Mouse (Mus musculus): ENCODE results near the gene Clhc1. TPM values are rescaled to one million over a fixed set of nuclear protein-coding genes. Genes with fewer than 3 reads are reported as not detected.

Clhc1 gene
- polyA plus RNA-seq, 1 experiment from 2014 or later, result 0.25 TPM

GRCm38 (mm10) chr11:29597159-29597558, 49.4 kb downstream of the Clhc1 start:
- no peak overlapping the region for H3K4me3 ChIP-seq
- no peak for DNase-seq (ENCODE audit: low spot score)
- H3K27me3 ChIP-seq (ENCODE audit: insufficient read depth, poor library complexity, severe bottlenecking), result no peaks in the 10 kb centered on the region
- no peaks in the 10 kb centered on the region for H3K9me3 ChIP-seq
- H3K4me1 ChIP-seq (replicated peaks), result no peaks in the 10 kb centered on the region
- H3K27ac ChIP-seq, result no peak overlapping the region
- H3K36me3 ChIP-seq, result no peaks in the 10 kb centered on the region

GRCm38 (mm10) chr11:29599000-29599399, 51.2 kb downstream of the Clhc1 start:
- Histone ChIP-seq H3K4me1 (replicated peaks) (no peaks in the 10 kb centered on the region), H3K4me3 (no peak overlapping the region), H3K27me3 (ENCODE audit: insufficient read depth, poor library complexity, severe bottlenecking) (no peaks in the 10 kb centered on the region), H3K27ac (no peak overlapping the region), H3K9me3 (no peaks in the 10 kb centered on the region), H3K36me3 (no peaks in the 10 kb centered on the region)
- DNase-seq (ENCODE audit: low spot score), result no peak

GRCm38 (mm10) chr11:29603581-29603980, 55.8 kb downstream of the Clhc1 start:
- no peak for DNase-seq (ENCODE audit: low spot score)
- H3K27ac ChIP-seq, result no peak overlapping the region
- no peaks in the 10 kb centered on the region for H3K4me1 ChIP-seq (replicated peaks)
- H3K27me3 ChIP-seq (ENCODE audit: insufficient read depth, poor library complexity, severe bottlenecking), result no peaks in the 10 kb centered on the region
- no peaks in the 10 kb centered on the region for H3K9me3 ChIP-seq
- 36% methylated on average over 2 of the region's 2 CpGs for WGBS
- H3K4me3 ChIP-seq, result no peak overlapping the region
- H3K36me3 ChIP-seq, result no peaks in the 10 kb centered on the region

GRCm38 (mm10) chr11:29607465-29607990, 59.8 kb downstream of the Clhc1 start:
- H3K4me3 ChIP-seq, result no peak overlapping the region
- no peaks in the 10 kb centered on the region for H3K9me3 ChIP-seq
- no peaks in the 10 kb centered on the region for H3K36me3 ChIP-seq
- no peak overlapping the region for H3K27ac ChIP-seq
- H3K4me1 ChIP-seq (replicated peaks), result no peaks in the 10 kb centered on the region
- no peaks in the 10 kb centered on the region for H3K27me3 ChIP-seq (ENCODE audit: insufficient read depth, poor library complexity, severe bottlenecking)
- WGBS, result 82% methylated on average over 2 of the region's 2 CpGs
- no peak for DNase-seq (ENCODE audit: low spot score)

- Histone ChIP-seq H3K27ac (no peak overlapping the region), H3K4me3 (no peak overlapping the region), H3K36me3 (no peaks in the 10 kb centered on the region), H3K27me3 (ENCODE audit: insufficient read depth, poor library complexity, severe bottlenecking) (no peaks in the 10 kb centered on the region), H3K9me3 (no peaks in the 10 kb centered on the region), H3K4me1 (replicated peaks) (no peaks in the 10 kb centered on the region)
- no peak for DNase-seq (ENCODE audit: low spot score)
- WGBS, result 89% methylated on average over 5 of the region's 5 CpGs
Measured at GRCm38 (mm10) chr11:29609756-29610468, 62.2 kb downstream of the Clhc1 start.

- Histone ChIP-seq H3K27ac (no peak overlapping the region), H3K36me3 (no peaks in the 10 kb centered on the region), H3K9me3 (no peaks in the 10 kb centered on the region), H3K27me3 (ENCODE audit: insufficient read depth, poor library complexity, severe bottlenecking) (no peaks in the 10 kb centered on the region), H3K4me1 (replicated peaks) (no peaks in the 10 kb centered on the region), H3K4me3 (no peak overlapping the region)
- no peak for DNase-seq (ENCODE audit: low spot score)
Measured at GRCm38 (mm10) chr11:29612007-29612406, 64.3 kb downstream of the Clhc1 start.

- Histone ChIP-seq H3K27me3 (ENCODE audit: insufficient read depth, poor library complexity, severe bottlenecking) (no peaks in the 10 kb centered on the region), H3K9me3 (no peaks in the 10 kb centered on the region), H3K36me3 (no peaks in the 10 kb centered on the region), H3K4me3 (no peak overlapping the region), H3K27ac (no peak overlapping the region), H3K4me1 (replicated peaks) (no peaks in the 10 kb centered on the region)
- DNase-seq (ENCODE audit: low spot score), result no peak
- 89% methylated on average over 4 of the region's 4 CpGs for WGBS
Measured at GRCm38 (mm10) chr11:29613185-29613735, 65.5 kb downstream of the Clhc1 start.

- no peak overlapping the region for H3K27ac ChIP-seq
- no peaks in the 10 kb centered on the region for H3K27me3 ChIP-seq (ENCODE audit: insufficient read depth, poor library complexity, severe bottlenecking)
- no peak for DNase-seq (ENCODE audit: low spot score)
- no peaks in the 10 kb centered on the region for H3K36me3 ChIP-seq
- no peak overlapping the region for H3K4me3 ChIP-seq
- no peaks in the 10 kb centered on the region for H3K9me3 ChIP-seq
- WGBS, result 89% methylated on average over 6 of the region's 6 CpGs
- H3K4me1 ChIP-seq (replicated peaks), result no peaks in the 10 kb centered on the region
Measured at GRCm38 (mm10) chr11:29614217-29614924, 66.6 kb downstream of the Clhc1 start.

GRCm38 (mm10) chr11:29622030-29622790, 74.5 kb downstream of the Clhc1 start:
- Histone ChIP-seq H3K27me3 (ENCODE audit: insufficient read depth, poor library complexity, severe bottlenecking) (no peaks in the 10 kb centered on the region), H3K36me3 (no peaks in the 10 kb centered on the region), H3K4me1 (replicated peaks) (no peaks in the 10 kb centered on the region), H3K9me3 (no peaks in the 10 kb centered on the region), H3K4me3 (no peak overlapping the region), H3K27ac (no peak overlapping the region)
- no peak for DNase-seq (ENCODE audit: low spot score)
- WGBS, result 85% methylated on average over 5 of the region's 5 CpGs

GRCm38 (mm10) chr11:29623327-29623726, 75.6 kb downstream of the Clhc1 start:
- no peak overlapping the region for H3K27ac ChIP-seq
- H3K27me3 ChIP-seq (ENCODE audit: insufficient read depth, poor library complexity, severe bottlenecking), result no peaks in the 10 kb centered on the region
- 85% methylated on average over 3 of the region's 3 CpGs for WGBS
- H3K36me3 ChIP-seq, result no peaks in the 10 kb centered on the region
- H3K4me3 ChIP-seq, result no peak overlapping the region
- no peaks in the 10 kb centered on the region for H3K4me1 ChIP-seq (replicated peaks)
- no peaks in the 10 kb centered on the region for H3K9me3 ChIP-seq
- no peak for DNase-seq (ENCODE audit: low spot score)

- H3K27ac ChIP-seq, result no peak overlapping the region
- no peak for DNase-seq (ENCODE audit: low spot score)
- no peaks in the 10 kb centered on the region for H3K4me1 ChIP-seq (replicated peaks)
- no peak overlapping the region for H3K4me3 ChIP-seq
- no peaks in the 10 kb centered on the region for H3K27me3 ChIP-seq (ENCODE audit: insufficient read depth, poor library complexity, severe bottlenecking)
- H3K36me3 ChIP-seq, result no peaks in the 10 kb centered on the region
- 74% methylated on average over 5 of the region's 5 CpGs for WGBS
- no peaks in the 10 kb centered on the region for H3K9me3 ChIP-seq
Measured at GRCm38 (mm10) chr11:29626541-29626940, 78.8 kb downstream of the Clhc1 start.

GRCm38 (mm10) chr11:29627706-29628105, 80.0 kb downstream of the Clhc1 start:
- H3K4me3 ChIP-seq, result no peak overlapping the region
- no peaks in the 10 kb centered on the region for H3K27me3 ChIP-seq (ENCODE audit: insufficient read depth, poor library complexity, severe bottlenecking)
- 94% methylated on average over 3 of the region's 3 CpGs for WGBS
- H3K4me1 ChIP-seq (replicated peaks), result no peaks in the 10 kb centered on the region
- DNase-seq (ENCODE audit: low spot score), result no peak
- no peak overlapping the region for H3K27ac ChIP-seq
- no peaks in the 10 kb centered on the region for H3K9me3 ChIP-seq
- no peaks in the 10 kb centered on the region for H3K36me3 ChIP-seq
